Mouse (Mus musculus) midbrain, embryonic 13.5 days (tissue): ENCODE measurements around the gene Kat7. TPM values are rescaled to one million over a fixed set of nuclear protein-coding genes. Genes with fewer than 3 reads are reported as not detected.

Experiments used
- ATAC-seq: fragments of 200-750 bp; cut with Nextera tagmentation; 2 replicates; pipeline ENCODE4 v1.8.0; 2017; ENCODE audit warnings: mild to moderate bottlenecking, moderate TSS enrichment, moderate library complexity
- H3K27ac ChIP-seq: fragments of 300-500 bp; sonication (generic); 2 replicates; pipeline ENCODE4 v1.5.1; 2015; ENCODE audit warnings: inconsistent platforms, mild to moderate bottlenecking, moderate library complexity
- H3K27me3 ChIP-seq: fragments of 300-500 bp; sonication (generic); 2 replicates; pipeline ENCODE4 v1.6.1; 2015; ENCODE audit warnings: mild to moderate bottlenecking, inconsistent platforms
- H3K36me3 ChIP-seq: fragments of 300-500 bp; sonication (generic); 2 replicates; pipeline ENCODE4 v1.6.1; 2015; ENCODE audit warnings: mild to moderate bottlenecking, inconsistent platforms
- H3K4me1 ChIP-seq: fragments of 300-500 bp; sonication (generic); replicated peaks from 2 replicates; pipeline ENCODE4 v1.6.1; 2015; ENCODE audit warnings: inconsistent platforms
- H3K4me2 ChIP-seq: fragments of 300-500 bp; sonication (generic); replicated peaks from 2 replicates; pipeline ENCODE4 v1.6.1; 2015; ENCODE audit warnings: moderate library complexity, mild to moderate bottlenecking, inconsistent platforms
- H3K4me3 ChIP-seq: fragments of 300-500 bp; sonication (generic); replicated peaks from 2 replicates; pipeline ENCODE4 v1.5.1; 2015; ENCODE audit warnings: mild to moderate bottlenecking, inconsistent platforms
- H3K9ac ChIP-seq: fragments of 300-500 bp; sonication (generic); replicated peaks from 2 replicates; pipeline ENCODE4 v1.6.1; 2015; ENCODE audit warnings: mild to moderate bottlenecking, inconsistent platforms
- H3K9me3 ChIP-seq: fragments of 300-500 bp; sonication (generic); 2 replicates; pipeline ENCODE4 v1.6.1; 2016; ENCODE audit warnings: mild to moderate bottlenecking, inconsistent platforms
- WGBS: fragments of 180-500 bp; shearing (Covaris S2); methylation state at CpG from one replicate; pipeline ENCODE4 v1.1.7; 2015; 5-methylcytosine and 5-hydroxymethylcytosine counted together
- polyA plus RNA-seq: library from polyadenylated mRNA; unstranded; fragments of >200 nt; fragmentation: Nextera tagmentation; extraction: Ambion mirVana; gene quantifications from 2 replicates; pipeline ENCODE4 v1.2.1, GENCODE M21; 2015

The Kat7 gene
- polyA plus RNA-seq, 1 experiment from 2014 or later = 66.1 TPM

- H3K4me1 ChIP-seq = 0 out of 2 replicates have a peak, but pooled peaks cover 6% of the 10 kb centered on the region
- no peaks in the 10 kb centered on the region for H3K27me3 ChIP-seq
- H3K9ac ChIP-seq = no peak overlapping the region
- ATAC-seq = no peak
- no peaks in the 10 kb centered on the region for H3K9me3 ChIP-seq
- no peak overlapping the region for H3K27ac ChIP-seq
- H3K4me2 ChIP-seq = no peak overlapping the region
- 77% methylated on average over 2 of the region's 2 CpGs for WGBS
- H3K36me3 ChIP-seq = no peaks in the 10 kb centered on the region
- no peak overlapping the region for H3K4me3 ChIP-seq
Measured at GRCm38 (mm10) chr11:95344181-95344580, 34.1 kb upstream of the Kat7 start.

- no peaks in the 10 kb centered on the region for H3K9me3 ChIP-seq
- H3K4me3 ChIP-seq = no peak overlapping the region
- H3K27me3 ChIP-seq = peaks cover 8% of the 10 kb centered on the region
- H3K4me2 ChIP-seq = no peak overlapping the region
- no peaks in the 10 kb centered on the region for H3K36me3 ChIP-seq
- 0 out of 2 replicates have a peak, but pooled peaks cover 9% of the 10 kb centered on the region for H3K4me1 ChIP-seq
- H3K27ac ChIP-seq = no peak overlapping the region
- H3K9ac ChIP-seq = no peak overlapping the region
- ATAC-seq = no peak
- WGBS = 77% methylated on average over 4 of the region's 4 CpGs
Measured at GRCm38 (mm10) chr11:95343180-95343579, 33.1 kb upstream of the Kat7 start.

- no peaks in the 10 kb centered on the region for H3K36me3 ChIP-seq
- WGBS = 51% methylated on average over 5 of the region's 5 CpGs
- ATAC-seq = no peak
- H3K4me1 ChIP-seq = peaks cover 21% of the 10 kb centered on the region
- H3K27ac ChIP-seq = no peak overlapping the region
- H3K4me2 ChIP-seq = no peak overlapping the region
- H3K27me3 ChIP-seq = peaks cover 18% of the 10 kb centered on the region
- H3K4me3 ChIP-seq = no peak overlapping the region
- H3K9me3 ChIP-seq = no peaks in the 10 kb centered on the region
- H3K9ac ChIP-seq = no peak overlapping the region
Measured at GRCm38 (mm10) chr11:95340664-95341063, 30.6 kb upstream of the Kat7 start.

GRCm38 (mm10) chr11:95340259-95340658, 30.2 kb upstream of the Kat7 start:
- Histone ChIP-seq H3K27me3 (peaks cover 19% of the 10 kb centered on the region), H3K4me3 (no peak overlapping the region), H3K4me1 (peaks cover 21% of the 10 kb centered on the region), H3K9me3 (no peaks in the 10 kb centered on the region), H3K4me2 (no peak overlapping the region), H3K27ac (no peak overlapping the region), H3K36me3 (no peaks in the 10 kb centered on the region), H3K9ac (no peak overlapping the region)
- WGBS = 75% methylated on average over 1 of the region's 1 CpGs
- no peak for ATAC-seq

GRCm38 (mm10) chr11:95339471-95340021, 29.5 kb upstream of the Kat7 start:
- Histone ChIP-seq H3K9ac (no peak overlapping the region), H3K4me1 (peaks cover 21% of the 10 kb centered on the region), H3K4me3 (no peak overlapping the region), H3K9me3 (no peaks in the 10 kb centered on the region), H3K27ac (no peak overlapping the region), H3K4me2 (no peak overlapping the region), H3K36me3 (no peaks in the 10 kb centered on the region), H3K27me3 (peaks cover 24% of the 10 kb centered on the region)
- 26% methylated on average over 14 of the region's 14 CpGs for WGBS
- ATAC-seq = no peak

- Histone ChIP-seq H3K9me3 (no peaks in the 10 kb centered on the region), H3K9ac (no peak overlapping the region), H3K27me3 (peaks cover 24% of the 10 kb centered on the region), H3K4me2 (peak overlapping the region; percentile 96), H3K4me3 (peak overlapping the region; percentile 76), H3K4me1 (peaks cover 21% of the 10 kb centered on the region), H3K36me3 (no peaks in the 10 kb centered on the region), H3K27ac (no peak overlapping the region)
- whole genome bisulfite sequencing = 38% methylated on average over 9 of the region's 9 CpGs
- ATAC-seq = no peak
Measured at GRCm38 (mm10) chr11:95337846-95338342, 27.8 kb upstream of the Kat7 start.

GRCm38 (mm10) chr11:95337129-95337813, 27.2 kb upstream of the Kat7 start:
- Histone ChIP-seq H3K27ac (no peak overlapping the region; the same call in 1 of the 2 replicates), H3K9me3 (no peaks in the 10 kb centered on the region), H3K4me3 (peak overlapping the region; percentile 76), H3K36me3 (no peaks in the 10 kb centered on the region), H3K27me3 (peaks cover 24% of the 10 kb centered on the region), H3K4me2 (peak overlapping the region; percentile 96), H3K4me1 (peaks cover 21% of the 10 kb centered on the region), H3K9ac (peak overlapping the region; percentile 74)
- WGBS = under 1% methylated on average over 47 of the region's 50 CpGs
- ATAC-seq = peak; percentile 85

- under 1% methylated on average over 23 of the region's 27 CpGs for WGBS
- peak; percentile 99 for ATAC-seq
Measured at GRCm38 (mm10) chr11:95336568-95337128, 26.6 kb upstream of the Kat7 start, which contains the start of gene Fam117a. TSS of gene Fam117a (plus strand) at chr11:95337018.

GRCm38 (mm10) chr11:95334448-95335060, 24.5 kb upstream of the Kat7 start:
- Histone ChIP-seq H3K4me2 (no peak overlapping the region), H3K4me3 (no peak overlapping the region), H3K27ac (no peak overlapping the region), H3K4me1 (peaks cover 18% of the 10 kb centered on the region), H3K36me3 (no peaks in the 10 kb centered on the region), H3K9ac (no peak overlapping the region), H3K9me3 (no peaks in the 10 kb centered on the region), H3K27me3 (peaks cover 24% of the 10 kb centered on the region)
- WGBS = 72% methylated on average over 5 of the region's 5 CpGs
- ATAC-seq = no peak

More at GRCm38 (mm10) chr11:95336568-95337128, 26.6 kb upstream of the Kat7 start, which contains the start of gene Fam117a:
- no peaks in the 10 kb centered on the region for H3K9me3 ChIP-seq
- peaks cover 24% of the 10 kb centered on the region for H3K27me3 ChIP-seq
- no peaks in the 10 kb centered on the region for H3K36me3 ChIP-seq
- H3K4me3 ChIP-seq = peak within 1 kb of the TSS; percentile 76
- peaks cover 21% of the 10 kb centered on the region for H3K4me1 ChIP-seq
- H3K27ac ChIP-seq = no peak within 1 kb of the TSS; the same call in 1 of the 2 replicates
- H3K4me2 ChIP-seq = peak within 1 kb of the TSS; percentile 96
- peak within 1 kb of the TSS; percentile 74 for H3K9ac ChIP-seq

- Histone ChIP-seq H3K4me3 (no peak overlapping the region), H3K27ac (no peak overlapping the region), H3K27me3 (peaks cover 23% of the 10 kb centered on the region), H3K36me3 (no peaks in the 10 kb centered on the region), H3K4me1 (peaks cover 11% of the 10 kb centered on the region), H3K9ac (no peak overlapping the region), H3K9me3 (no peaks in the 10 kb centered on the region), H3K4me2 (no peak overlapping the region)
- ATAC-seq = no peak
- 82% methylated on average over 9 of the region's 9 CpGs for WGBS
Measured at GRCm38 (mm10) chr11:95333805-95334204, 23.8 kb upstream of the Kat7 start.

GRCm38 (mm10) chr11:95333209-95333608, 23.2 kb upstream of the Kat7 start:
- 69% methylated on average over 4 of the region's 4 CpGs for WGBS
- Histone ChIP-seq H3K4me3 (no peak overlapping the region), H3K27me3 (peaks cover 17% of the 10 kb centered on the region), H3K27ac (no peak overlapping the region), H3K36me3 (no peaks in the 10 kb centered on the region), H3K4me1 (peaks cover 11% of the 10 kb centered on the region), H3K9me3 (no peaks in the 10 kb centered on the region), H3K9ac (no peak overlapping the region), H3K4me2 (no peak overlapping the region)
- no peak for ATAC-seq

GRCm38 (mm10) chr11:95330662-95331061, 20.6 kb upstream of the Kat7 start:
- no peak overlapping the region for H3K4me3 ChIP-seq
- H3K36me3 ChIP-seq = no peaks in the 10 kb centered on the region
- no peak overlapping the region for H3K27ac ChIP-seq
- 75% methylated on average over 1 of the region's 1 CpGs for WGBS
- H3K9me3 ChIP-seq = no peaks in the 10 kb centered on the region
- no peak for ATAC-seq
- H3K27me3 ChIP-seq = 0 out of 2 replicates have a peak, but pooled peaks cover 6% of the 10 kb centered on the region
- no peaks in the 10 kb centered on the region for H3K4me1 ChIP-seq
- no peak overlapping the region for H3K9ac ChIP-seq
- no peak overlapping the region for H3K4me2 ChIP-seq
